Mouse (Mus musculus): ENCODE measurements at regions not wholly inside any gene's neighbourhood (a gene's known extent, or its start where the extent isn't known, plus 50 kb on each side); places are given as distances from the start of the nearest gene placed in this dataset.

- no peak for DNase-seq (ENCODE audit: low spot score in 2 of 2)
Measured at GRCm38 (mm10) chr9:112992937-112993336, 715.1 kb downstream of the Pdcd6ip start.

- DNase-seq (ENCODE audit: low spot score in 2 of 2), result no peak
Measured at GRCm38 (mm10) chr9:112983353-112983752, 724.7 kb downstream of the Pdcd6ip start.

DNA sequence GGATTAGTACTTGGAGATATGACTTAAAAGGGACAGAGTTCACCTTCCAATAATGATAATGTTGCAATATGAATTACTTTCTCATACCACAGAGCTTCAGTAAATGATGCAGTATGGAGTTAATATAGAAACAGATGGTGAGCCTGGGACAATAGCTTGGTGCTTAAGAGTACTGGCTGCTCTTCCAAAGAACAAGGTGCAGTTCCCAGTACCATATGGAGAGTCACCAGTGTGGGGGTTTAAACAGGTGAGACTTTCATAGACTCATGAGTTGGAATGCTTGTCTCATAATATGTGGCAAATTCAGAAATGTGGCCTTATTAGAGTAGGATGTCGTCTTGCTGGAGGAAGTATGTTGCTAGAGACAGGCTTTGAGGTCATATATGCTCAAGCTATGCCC is 715.8 kb upstream of the Arpp21 start:
- peak in 1 of 2 experiments; percentile 9 for DNase-seq (ENCODE audit: low spot score in 2 of 2)

DNA sequence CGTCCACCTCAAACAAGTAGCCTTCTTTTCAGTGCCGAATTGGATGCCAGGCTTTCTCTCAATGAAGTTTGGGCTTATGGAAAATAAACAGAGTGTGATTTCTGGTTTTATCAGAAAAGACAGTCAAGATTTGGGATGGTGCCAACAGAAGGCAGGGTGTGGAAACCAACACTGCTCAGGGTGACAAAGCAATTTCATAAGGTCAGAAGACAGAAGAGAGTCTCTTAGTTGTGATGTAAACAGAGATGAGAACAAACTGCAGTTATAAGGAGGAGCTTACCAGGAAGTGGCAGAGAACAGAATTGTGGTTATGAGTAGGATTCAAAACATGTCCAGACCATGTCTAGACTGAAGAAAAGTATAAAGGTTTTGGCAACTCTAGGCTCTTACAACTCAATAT is 714.3 kb upstream of the Arpp21 start:
- no peak for DNase-seq (ENCODE audit: low spot score in 2 of 2)

- DNase-seq (ENCODE audit: low spot score in 2 of 2), result no peak
Measured at GRCm38 (mm10) chr9:112938781-112939180, 703.0 kb upstream of the Arpp21 start.

GRCm38 (mm10) chr9:112909311-112910101 is 673.8 kb upstream of the Arpp21 start:
- no peak for DNase-seq (ENCODE audit: low spot score in 2 of 2)

DNA sequence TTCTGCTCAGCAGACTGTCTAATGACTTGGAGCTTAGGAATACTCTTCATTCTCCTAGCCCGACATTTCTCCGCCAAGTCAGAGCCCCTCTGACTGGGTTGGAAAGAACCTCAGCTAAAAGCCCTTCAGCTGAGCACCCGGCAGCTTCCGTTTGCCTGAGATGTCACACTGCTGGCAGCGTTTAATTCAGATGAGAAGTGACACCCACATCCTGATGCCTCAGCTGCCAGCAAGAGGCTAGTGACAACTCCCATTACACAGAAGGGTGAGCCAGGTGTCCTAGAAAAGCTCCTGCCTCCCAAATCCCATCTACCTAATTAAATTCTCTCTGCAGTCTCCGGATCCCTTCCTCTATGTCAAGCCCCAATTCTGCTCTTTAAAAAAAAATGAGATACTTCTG is 670.2 kb upstream of the Arpp21 start:
- peak in 1 of 2 experiments; percentile 33 for DNase-seq (ENCODE audit: low spot score in 2 of 2)

GRCm38 (mm10) chr9:112864921-112865320 is 629.2 kb upstream of the Arpp21 start:
- peak; percentile 62 to 67 for DNase-seq (ENCODE audit: low spot score in 2 of 2)

GRCm38 (mm10) chr9:112861136-112861535 is 625.4 kb upstream of the Arpp21 start:
- no peak for DNase-seq (ENCODE audit: low spot score in 2 of 2)

- DNase-seq (ENCODE audit: low spot score in 2 of 2), result no peak
Measured at GRCm38 (mm10) chr9:112860307-112860893, 624.7 kb upstream of the Arpp21 start.

DNA sequence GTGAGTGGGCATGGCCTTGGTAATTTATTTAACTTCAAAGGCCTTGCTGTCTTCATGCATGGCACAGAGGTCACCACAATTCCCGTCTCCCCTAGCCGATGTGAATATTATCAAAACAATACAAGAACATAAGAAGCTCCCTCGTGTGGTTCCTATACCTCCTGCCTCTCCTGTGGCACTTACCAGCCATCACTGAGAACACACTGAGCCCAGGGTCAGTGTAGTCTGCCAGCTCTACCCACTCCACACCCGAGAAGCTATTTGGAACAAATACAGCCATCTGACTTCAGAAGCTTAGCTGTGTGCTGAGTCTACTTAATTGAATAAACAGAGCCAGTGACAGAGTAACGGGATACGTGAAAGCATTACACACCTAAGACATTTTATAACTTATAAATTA is 605.7 kb upstream of the Arpp21 start:
- no peak for DNase-seq (ENCODE audit: low spot score in 2 of 2)

GRCm38 (mm10) chr9:112839071-112839793 is 603.5 kb upstream of the Arpp21 start:
- no peak for DNase-seq (ENCODE audit: low spot score in 2 of 2)

GRCm38 (mm10) chr9:112837563-112837962 is 601.8 kb upstream of the Arpp21 start:
- no peak for DNase-seq (ENCODE audit: low spot score in 2 of 2)

GRCm38 (mm10) chr9:112834441-112835245 is 598.9 kb upstream of the Arpp21 start:
- no peak for DNase-seq (ENCODE audit: low spot score in 2 of 2)

DNA sequence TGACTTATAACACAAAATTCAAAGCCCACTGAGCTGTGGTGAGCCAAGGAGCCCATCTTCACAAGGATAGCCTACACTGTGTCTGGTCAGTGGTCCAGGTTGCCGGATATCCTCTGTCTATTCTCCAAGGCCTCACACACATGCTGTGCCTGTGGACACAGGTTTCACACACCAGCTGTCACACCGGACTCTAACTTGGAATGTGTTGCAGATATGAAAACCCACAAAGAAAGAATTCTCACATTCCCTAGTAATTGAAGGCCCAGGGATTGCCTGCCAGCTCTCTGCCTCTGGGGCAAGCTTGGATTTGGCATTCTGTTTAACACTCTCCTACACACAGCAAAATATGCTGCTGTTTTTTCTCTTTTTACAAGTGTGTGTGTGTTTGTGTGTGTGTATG is 595.4 kb upstream of the Arpp21 start:
- DNase-seq (ENCODE audit: low spot score in 2 of 2), result no peak

GRCm38 (mm10) chr9:112828602-112829001 is 592.9 kb upstream of the Arpp21 start:
- no peak for DNase-seq (ENCODE audit: low spot score in 2 of 2)

DNA sequence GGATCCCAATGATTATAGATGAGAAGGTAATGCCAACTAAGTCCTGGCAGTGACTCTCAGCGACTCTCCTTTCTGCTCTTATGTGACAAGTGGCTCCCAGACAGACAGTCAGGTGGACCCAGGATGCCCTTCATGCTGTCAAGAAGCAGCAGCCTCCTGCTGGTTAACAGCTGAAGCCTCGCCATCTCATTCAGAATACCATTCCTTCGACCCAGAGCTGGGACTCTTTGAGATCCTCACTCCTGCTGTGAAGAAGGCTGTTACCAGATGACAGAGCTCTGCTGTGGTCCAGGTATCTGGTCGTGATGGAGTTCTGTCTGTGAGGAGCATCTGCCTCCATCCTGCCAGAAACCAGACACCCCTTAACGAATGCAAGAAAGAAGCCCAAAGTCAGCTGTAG is 590.9 kb upstream of the Arpp21 start:
- DNase-seq (ENCODE audit: low spot score in 2 of 2), result no peak

DNA sequence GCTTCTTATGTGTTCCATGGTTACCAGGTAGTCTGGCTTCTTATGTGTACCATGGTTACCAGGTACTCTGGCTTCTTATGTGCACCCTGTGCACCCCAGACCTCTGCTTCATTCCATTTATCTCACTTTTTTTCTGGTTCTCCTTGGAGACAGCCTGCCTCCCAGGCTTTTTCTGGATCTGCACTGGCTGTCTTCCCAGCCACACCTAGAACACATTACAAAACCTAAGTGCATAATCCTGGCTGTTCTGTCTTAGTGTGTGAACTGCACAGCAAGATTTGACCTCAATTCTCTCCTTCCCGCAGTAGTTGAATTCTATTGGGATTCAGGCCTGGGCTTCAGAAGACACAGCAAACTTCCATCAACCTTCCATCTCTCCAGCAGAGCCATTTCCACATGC is 586.2 kb upstream of the Arpp21 start:
- no peak for DNase-seq (ENCODE audit: low spot score in 2 of 2)

DNA sequence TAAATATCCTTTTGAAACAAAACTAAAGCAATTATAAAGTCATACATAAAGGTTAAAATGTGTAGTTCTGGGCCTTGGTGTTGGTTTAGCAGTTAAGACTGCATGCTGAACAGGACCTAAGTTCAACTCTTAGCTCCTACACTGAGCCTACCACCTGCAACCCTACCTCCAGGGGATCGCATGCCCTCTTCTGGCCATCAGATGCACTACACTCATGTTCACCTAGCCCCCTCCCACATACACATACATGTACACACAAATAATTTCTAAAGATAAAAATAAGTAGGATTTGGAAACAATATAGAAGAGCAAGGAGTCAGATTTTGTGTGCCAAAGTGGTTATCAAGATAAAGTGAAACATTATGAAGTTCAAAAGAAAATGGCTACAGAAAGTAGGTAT is 576.2 kb upstream of the Arpp21 start:
- DNase-seq (ENCODE audit: low spot score in 2 of 2), result no peak

DNA sequence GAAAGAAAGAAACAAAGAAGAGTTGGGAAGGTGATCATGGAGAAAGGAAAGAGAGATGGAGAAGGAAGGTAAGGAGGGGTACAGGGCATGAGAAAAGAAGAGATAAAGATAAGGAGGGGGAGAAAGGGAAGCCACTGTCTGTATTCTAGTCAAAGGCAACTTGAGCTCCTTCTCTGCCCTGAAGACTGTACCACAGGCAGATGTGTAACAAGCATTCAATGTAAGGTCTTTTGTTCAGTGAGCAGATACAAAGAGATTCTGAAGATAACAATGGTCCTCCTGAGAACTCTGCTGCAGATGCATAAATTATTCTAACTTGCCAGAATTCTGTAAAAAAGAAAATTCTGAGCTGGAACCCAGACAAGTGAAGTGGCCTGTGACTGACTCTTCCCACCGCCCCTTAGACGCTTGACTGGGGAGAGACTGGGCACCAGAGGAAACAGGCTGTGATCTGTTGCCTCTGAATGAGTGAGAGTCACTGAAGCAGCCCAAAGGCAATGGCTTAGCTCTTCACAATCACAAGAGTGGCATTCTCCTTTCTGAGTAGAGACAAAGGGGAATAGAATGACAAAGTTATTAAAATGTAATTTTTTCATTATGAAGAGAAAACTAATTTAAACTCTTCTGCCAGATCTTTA is 564.0 kb upstream of the Arpp21 start:
- DNase-seq (ENCODE audit: low spot score in 2 of 2), result no peak

DNA sequence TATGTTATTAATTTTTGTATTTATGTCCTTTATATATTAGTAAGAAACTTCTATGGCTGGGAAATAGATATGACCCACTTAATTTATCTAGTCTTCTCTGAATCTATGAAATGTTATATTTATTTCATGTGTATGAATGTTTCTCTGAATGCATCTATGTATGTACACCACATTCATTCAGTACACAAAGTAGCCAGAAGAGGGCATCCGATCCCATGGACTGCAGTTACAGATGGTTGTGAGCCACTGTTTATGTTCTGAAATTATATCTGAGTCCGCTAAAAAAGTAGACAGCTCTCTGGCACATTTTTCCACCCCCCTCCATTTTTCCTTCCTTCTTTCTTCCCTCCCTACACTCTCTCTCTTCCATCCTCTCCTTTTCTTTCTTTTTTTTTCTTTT is 557.8 kb upstream of the Arpp21 start:
- DNase-seq (ENCODE audit: low spot score in 2 of 2), result no peak

Data from layer of hippocampus, adult 8-10 months (tissue).